Mouse (Mus musculus) gonadal fat pad, adult 2 months (tissue): ENCODE data around the gene Gm6309. TPM values are rescaled to one million over a fixed set of nuclear protein-coding genes. Genes with fewer than 3 reads are reported as not detected.
"Not testable (repeated sequence)": the region's sequence is repeated elsewhere in the genome, so short reads cannot be mapped to it uniquely, and the experiment has no call there.

ENCODE experiments used
- DNase-seq: peaks from one replicate; pipeline ENCODE4 v3.0.0-alpha.2; 2012; ENCODE audit warnings: low read depth
- polyA plus RNA-seq: library from polyadenylated mRNA; depleted of rRNA; stranded (reverse); fragments of >200 nt; gene quantifications from 2 replicates; pipeline ENCODE4 v1.2.3, GENCODE M21; 2012; rRNA removed

The Gm6309 gene
- not detected in 2 replicates for polyA plus RNA-seq

DNA sequence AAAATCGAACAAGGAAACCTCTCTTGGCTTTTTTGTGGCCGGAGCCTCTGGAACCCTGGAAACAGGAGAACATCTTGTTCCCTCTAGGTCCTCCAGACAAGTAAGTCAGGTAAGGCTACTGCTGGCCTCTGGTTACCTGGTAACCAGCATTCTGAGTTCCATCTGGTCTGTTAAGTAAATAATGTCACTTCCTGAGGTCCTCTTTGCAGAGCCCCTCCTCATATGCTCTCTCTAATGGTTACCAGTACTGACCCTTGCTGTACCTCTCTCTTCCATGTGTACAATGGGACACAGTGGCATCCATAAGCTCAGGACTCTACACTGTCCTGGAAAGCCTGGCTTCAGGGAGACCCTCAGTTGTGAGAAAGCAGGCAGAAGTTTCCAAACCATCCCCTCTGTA is at the start of gene Gm6309:
Gm6309 (minus strand) TSS at position 101 of the 400 bp plus-strand sequence.
- DNase-seq, result not testable (repeated sequence)

DNA sequence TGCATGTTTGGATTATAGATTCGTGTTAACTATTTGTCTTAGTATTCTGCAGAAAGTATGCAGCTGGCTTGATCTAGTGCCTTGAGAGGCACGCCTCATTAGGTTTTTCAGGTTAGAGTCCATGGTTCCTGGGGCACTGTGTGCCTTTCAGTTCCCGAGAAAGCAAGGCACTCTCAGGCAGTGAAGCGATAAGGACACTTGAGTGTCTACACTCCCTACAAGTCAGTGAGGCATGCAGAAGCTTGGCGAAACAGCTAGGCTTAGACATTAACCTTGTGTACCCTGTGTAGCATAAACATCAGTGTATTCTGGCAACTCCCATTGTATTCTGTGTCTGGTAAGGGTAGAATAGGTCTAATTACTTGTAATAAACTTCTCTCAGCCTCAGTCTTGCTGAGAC is 35.0 kb upstream of the Gm6309 start:
- no peak for DNase-seq

DNA sequence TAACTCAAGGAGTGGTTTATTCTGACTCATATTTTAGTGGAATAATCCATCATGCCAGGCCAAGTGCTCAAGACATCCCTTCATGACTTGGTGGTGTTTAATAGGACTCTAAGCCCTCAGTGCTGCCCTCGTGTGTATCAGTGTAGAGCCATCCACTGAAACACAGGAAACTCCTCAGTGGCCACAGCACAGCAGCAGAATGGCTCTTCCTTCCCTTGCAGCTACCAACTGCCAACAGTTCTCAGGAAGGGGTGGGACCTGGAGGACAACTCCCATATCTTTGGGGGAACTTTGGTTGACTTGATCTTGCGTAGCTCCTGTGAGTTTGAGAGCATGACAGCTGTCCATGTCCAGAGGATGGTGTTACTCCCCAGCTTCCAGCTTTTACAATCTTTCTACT is 33.4 kb upstream of the Gm6309 start:
- no peak for DNase-seq

DNA sequence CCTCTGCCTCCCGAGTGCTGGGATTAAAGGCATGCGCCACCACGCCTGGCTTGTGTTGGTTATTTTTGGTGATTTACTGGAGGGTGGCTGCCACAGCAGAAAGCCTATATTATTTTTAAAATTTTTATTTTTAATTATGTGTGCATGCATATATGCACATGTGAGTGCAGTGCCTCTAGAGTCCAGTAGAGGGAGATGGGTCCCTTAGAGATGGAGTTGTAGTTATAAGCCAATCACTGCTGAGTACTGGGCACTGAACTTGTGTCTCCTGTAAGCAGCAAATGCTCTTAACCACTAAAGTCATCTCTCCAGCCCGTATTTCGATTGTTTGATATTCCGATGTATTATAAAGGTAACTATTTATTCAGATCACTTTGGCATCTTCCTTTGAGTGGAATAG is 30.1 kb upstream of the Gm6309 start:
- DNase-seq, result no peak

DNA sequence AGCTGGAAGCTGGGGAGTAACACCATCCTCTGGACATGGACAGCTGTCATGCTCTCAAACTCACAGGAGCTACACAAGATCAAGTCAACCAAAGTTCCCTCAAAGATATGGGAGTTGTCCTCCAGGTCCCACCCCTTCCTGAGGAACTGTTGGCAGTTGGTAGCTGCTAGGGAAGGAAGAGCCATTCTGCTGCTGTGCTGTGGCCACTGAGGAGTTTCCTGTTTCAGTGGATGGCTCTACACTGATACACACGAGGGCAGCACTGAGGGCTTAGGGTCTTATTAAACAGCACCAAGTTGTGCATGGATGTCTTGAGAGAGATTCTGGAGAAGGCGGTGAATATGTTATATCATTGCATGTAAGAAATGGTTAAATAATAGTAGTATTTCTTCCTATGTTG is 29.0 kb upstream of the Gm6309 start:
- DNase-seq, result no peak

DNA sequence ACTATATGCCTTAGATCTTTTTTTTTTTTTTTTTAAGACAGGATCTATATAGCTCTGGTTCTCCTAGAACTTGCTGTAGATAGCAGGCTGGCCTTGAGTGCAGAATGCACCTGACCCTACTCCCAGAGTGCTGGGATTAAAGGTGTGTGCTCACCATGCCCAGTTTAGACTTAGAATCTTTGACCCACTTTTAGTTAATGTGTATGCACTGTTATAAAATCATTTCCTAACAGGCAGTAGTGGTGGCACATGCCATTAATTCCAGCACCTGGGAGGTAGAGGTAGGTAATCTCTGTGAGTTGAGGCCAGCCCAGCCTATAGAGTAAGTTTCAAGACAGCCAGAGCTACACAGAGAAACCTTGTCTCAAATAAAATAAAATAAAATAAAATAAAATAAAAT is 28.6 kb upstream of the Gm6309 start:
- DNase-seq, result no peak

DNA sequence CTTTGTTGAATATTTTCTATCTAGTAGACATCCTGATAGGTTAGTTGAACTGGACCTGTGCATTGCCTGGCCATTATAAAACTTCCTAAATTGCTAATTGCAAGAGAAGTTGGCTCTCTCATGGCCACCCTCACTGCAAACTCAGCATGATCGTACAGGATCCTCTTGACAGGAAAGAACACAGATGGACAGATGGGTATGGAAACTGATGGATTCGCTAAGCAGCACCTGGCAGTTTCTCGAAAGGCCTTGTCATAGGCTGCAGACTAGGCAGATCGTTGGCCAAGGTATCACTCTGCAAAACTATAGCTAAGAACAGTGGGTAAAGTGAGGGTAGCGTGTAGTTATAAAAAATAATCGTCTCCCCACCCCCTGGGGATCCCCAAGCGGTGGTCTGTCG is 22.8 kb upstream of the Gm6309 start:
- DNase-seq, result no peak

DNA sequence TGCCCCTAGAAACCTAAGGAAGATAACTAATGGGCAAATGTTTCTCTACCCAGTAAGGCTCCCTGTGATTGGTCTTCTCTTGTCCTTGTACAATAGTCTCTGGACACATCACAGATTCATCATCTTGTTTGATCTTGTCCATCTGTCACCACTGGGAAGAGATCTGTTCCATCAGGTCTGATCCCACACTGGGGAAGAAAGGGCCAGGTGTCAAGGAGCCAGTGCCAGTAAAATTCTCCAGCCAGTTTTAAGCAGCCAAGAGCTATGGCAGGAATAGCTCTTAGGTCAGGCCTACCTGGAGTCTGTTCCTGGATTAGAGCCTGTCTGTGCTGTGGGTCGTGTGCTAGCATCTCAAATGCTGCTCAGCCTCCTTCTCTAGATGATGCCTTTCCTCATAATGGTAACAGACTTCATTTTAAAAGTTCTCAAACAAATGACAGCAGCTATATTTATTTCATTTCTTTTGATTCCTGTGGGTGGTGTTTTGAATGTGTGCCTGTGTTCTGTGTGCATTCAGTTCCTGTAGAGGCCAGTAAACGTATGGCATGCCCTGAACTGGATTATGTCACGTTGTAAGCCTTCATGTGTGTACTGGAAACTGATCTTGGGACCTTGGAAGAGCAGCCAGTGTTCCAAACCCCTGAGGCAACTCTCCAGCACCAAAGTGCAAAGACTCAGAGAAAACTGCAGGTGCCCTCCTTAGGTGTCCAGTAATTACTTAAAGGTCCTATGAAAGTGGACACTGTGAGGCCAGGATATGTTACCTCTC is 20.2 kb upstream of the Gm6309 start:
- DNase-seq, result no peak

DNA sequence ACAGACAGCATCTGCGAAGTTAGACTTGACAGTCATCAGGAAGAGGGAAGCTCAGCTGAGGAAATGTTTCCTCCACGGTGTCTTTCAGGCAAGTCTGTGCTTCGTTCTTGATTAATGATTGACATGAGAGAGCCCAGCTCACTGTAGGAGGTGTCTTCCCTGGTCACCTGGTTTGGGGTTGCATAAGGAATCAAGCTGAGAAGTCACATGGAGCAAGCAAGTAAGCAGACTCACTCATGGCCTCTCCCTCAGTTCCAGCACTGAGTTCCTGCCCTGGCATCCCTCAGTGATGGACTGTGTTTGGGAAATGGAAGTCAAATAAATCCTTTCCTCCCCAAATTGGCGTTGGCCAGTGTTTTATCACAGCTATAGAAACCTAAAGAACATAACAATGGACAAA is 19.6 kb upstream of the Gm6309 start:
- no peak for DNase-seq

DNA sequence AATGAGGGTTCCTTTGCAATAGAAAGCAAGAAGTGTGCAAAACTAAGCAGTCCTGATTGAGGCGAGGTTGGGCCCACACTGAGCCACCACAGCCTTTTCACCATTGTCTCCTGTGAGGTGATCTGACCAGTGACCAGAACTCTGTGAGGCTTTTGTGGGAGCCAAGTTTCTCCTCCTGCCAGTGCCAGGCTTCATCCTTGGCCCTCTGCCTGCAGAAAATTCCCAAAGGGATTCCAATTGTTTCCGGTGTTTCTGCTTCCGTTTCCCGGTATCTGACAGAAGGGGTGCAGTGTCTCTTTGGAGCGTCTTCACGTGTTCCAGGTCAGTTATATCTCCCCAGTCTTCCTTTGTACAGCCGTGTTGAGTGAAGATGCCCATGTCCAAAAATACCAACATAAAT is 18.2 kb upstream of the Gm6309 start:
- DNase-seq, result no peak

DNA sequence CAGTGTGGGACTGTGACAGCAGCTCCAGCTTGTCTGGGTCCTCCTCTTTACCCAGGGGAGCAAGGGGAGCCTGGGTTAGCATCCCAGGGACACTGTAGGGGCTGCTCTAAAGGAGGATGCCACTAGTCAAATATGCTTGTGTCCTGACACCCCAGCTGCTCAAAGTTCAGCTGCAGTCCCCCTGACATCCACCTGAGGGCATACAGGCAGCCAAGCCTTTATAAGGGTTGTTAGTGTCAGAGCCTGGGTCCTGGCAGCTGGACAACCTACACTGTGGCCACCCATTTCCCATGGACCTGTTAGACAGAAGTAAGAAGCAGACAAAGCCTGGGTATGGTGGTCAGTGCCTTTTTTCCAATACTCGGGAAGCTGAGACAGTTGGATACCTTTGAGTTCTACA is 17.6 kb upstream of the Gm6309 start:
- DNase-seq, result no peak

DNA sequence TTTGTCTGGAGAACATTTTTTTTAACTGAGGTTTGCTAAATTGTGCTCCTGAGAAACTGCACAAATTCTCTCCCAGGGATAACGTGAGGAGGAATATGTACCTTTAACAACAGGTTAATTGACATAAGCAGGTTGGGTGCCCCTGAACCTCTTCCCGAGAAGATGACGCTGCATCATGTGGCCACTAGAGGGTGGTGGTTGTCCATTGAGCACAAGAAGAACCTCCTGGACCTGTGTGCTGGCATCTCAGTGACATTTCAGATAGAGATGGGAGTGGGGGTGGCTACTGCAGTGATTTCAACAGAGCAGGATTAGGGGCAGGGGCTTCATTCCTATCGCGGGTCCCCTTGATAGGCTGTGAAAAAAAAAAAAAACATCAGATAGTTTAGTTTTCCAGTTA is 16.9 kb upstream of the Gm6309 start:
- not testable (repeated sequence) for DNase-seq

DNA sequence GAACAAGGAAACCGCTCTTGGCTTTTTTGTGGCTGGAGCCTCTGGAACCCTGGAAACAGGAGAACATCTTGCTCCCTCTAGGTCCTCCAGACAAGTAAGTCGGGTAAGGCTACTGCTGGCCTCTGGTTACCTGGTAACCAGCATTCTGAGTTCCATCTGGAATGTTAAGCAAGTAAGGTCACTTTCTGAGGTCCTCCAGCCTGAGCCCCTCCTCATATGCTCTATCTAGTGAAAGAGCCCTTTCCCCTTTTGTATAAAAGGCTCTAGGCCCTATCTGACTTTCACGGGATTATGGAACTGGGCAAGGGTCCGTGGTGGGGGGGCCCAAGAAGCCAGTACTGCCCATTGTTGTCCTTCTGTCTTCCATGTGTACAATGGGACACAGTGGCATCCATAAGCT is 14.7 kb upstream of the Gm6309 start, which contains the start of gene 1700001J03Rik:
1700001J03Rik (minus strand) TSS at position 101 of the 400 bp plus-strand sequence.
- DNase-seq, result not testable (repeated sequence)

DNA sequence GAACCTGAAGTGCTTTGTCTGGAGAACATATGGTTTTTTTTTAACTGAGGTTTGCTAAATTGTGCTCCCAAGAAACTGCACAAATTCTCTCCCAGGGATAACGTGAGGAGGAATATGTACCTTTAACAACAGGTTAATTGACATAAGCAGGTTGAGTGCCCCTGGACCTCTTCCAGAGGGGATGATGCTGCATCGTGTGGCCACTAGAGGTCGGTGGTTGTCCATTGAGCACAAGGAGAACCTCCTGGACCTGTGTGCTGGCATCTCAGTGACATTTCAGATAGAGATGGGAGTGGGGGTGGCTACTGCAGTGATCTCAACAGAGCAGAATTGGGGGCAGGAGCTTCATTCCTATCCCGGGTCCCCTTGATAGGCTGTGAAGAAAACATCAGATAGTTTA is 2.2 kb upstream of the Gm6309 start:
- not testable (repeated sequence) for DNase-seq

DNA sequence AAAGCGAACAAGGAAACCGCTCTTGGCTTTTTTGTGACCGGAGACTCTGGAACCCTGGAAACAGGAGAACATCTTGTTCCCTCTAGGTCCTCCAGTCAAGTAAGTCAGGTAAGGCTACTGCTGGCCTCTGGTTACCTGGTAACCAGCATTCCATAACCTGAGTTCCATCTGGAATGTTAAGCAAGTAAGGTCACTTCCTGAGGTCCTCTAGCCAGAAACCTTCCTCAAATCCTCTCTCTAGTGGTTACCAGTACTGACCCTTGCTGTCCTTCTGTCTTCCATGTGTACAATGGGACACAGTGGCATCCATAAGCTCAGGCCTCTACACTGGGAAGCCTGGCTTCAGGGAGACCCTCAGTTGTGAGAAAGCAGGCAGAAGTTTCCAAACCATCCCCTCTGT is 10.1 kb downstream of the Gm6309 start, which contains the start of gene Gm5565:
Gm5565 (minus strand) TSS at position 101 of the 400 bp plus-strand sequence.
- not testable (repeated sequence) for DNase-seq

DNA sequence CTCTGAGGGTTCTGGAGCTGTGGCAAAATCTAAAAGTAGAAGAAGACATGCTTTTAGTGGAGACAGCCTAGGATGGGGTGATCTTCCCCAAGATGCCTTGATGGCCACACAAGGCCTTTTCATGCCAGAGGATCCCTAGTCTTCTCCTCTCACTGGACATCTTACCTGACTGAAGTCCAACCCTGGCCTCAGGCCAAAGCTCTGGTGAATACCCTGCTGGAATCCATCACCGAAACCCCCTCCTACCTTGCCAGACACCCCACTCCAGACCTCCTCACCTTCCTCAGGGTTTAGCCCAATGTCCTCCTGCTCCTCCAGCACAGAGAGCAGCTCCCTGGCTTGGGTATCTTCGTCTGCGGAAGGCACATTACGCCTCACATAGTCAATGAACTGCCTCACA is 12.2 kb downstream of the Gm6309 start:
- not testable (repeated sequence) for DNase-seq

DNA sequence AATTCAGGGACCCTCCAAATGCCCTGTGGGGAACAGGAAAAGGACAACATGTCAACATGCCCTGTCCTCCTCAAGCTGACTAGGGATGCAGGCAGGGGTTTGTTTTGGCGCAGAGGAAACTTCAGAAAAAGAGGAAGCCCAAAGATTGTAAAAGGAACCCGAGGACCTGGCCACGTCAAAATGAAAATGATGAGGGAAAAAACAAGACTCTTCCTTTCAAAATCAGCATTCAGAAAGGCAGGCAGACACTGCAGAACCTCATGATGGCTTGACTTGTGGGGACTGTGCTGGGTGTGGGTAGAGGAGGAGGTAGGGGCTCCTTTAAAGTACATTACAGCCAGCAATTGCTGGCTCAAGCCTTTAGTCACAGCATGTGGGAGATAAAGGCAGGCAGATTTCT is 20.1 kb downstream of the Gm6309 start:
- DNase-seq, result no peak

DNA sequence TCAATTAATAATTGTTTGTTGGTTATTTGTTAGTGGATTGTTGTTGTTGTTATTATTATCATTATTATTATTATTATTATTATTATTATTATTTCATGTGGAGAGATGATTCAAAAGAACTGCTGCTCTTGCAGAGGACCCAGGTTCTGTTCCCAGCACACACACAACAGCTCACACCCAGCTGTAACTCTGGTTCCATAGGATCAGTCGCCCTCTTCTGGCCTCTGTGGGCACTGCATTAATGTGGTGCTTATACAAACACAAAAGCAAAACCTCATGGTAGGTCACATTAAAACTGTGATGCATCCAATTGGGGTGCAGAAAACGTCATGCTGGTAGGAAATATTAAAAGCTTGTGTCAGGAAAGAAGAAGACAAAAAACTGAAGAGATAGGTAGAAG is 22.6 kb downstream of the Gm6309 start:
- DNase-seq, result no peak

Other genes starting within 250 kb of the Gm6309 start
- gene Cyp3a25, start 161.1 kb downstream of the Gm6309 start, polyA plus RNA-seq, result 0.10 TPM in 1 of 2 replicates, not detected in the other
- not detected in 2 replicates for gene Cyp3a59, start 91.5 kb downstream of the Gm6309 start, polyA plus RNA-seq
- gene Gm5565, start 10.2 kb downstream of the Gm6309 start, polyA plus RNA-seq, result not detected in 2 replicates
- gene 1700001J03Rik, start 14.6 kb upstream of the Gm6309 start, polyA plus RNA-seq, result 0.92 and 1.4 TPM in 2 replicates
- gene Rnf6, start 50.8 kb upstream of the Gm6309 start, polyA plus RNA-seq, result 26.6 and 27.5 TPM in 2 replicates
- 41.8 and 47.4 TPM in 2 replicates for gene Cdk8, start 60.5 kb upstream of the Gm6309 start, polyA plus RNA-seq
- 3.0 and 3.1 TPM in 2 replicates for gene Wasf3, start 214.3 kb upstream of the Gm6309 start, polyA plus RNA-seq